Mouse (Mus musculus): Measurements from ENCODE around the gene Eea1.

GRCm38 (mm10) chr10:96079823-96080222 is 139.4 kb downstream of the Eea1 start:
- TF ChIP-seq CTCF (IDR thresholded peaks at IDR 0.05; ENCODE audit: extremely low read depth, insufficient read depth, insufficient read length, insufficient replicate concordance) (no peak), POLR2A (IDR thresholded peaks at IDR 0.05; ENCODE audit: low read depth, low read length) (no peak)
